Mouse (Mus musculus): Measurements from ENCODE around the gene Kcnd3. TPM values are rescaled to one million over a fixed set of nuclear protein-coding genes. Genes with fewer than 3 reads are reported as not detected.

Kcnd3 gene
- polyA plus RNA-seq, 1 experiment from 2014 or later: 0.99 TPM

GRCm38 (mm10) chr3:105648889-105649567 is 196.9 kb downstream of the Kcnd3 start:
- no peak for DNase-seq (ENCODE audit: low spot score)
- Histone ChIP-seq H3K4me3 (ENCODE audit: low read depth, low read length) (no peak overlapping the region), H3K36me3 (ENCODE audit: control insufficient read depth, insufficient read depth, low read length) (no peaks in the 10 kb centered on the region), H3K9me3 (ENCODE audit: control insufficient read depth, low read length) (no peaks in the 10 kb centered on the region), H3K27ac (ENCODE audit: low read depth, low read length) (no peak overlapping the region), H3K27me3 (ENCODE audit: control insufficient read depth, insufficient read depth, low read length) (no peaks in the 10 kb centered on the region), H3K4me1 (ENCODE audit: control insufficient read depth, insufficient read depth, low read length) (no peaks in the 10 kb centered on the region), H3K4me2 (ENCODE audit: low read depth) (no peak overlapping the region), H3K9ac (ENCODE audit: low read length) (no peak overlapping the region)
- 80% methylated on average over 8 of the region's 8 CpGs for WGBS
- no peak for ATAC-seq (ENCODE audit: insufficient read depth, low FRiP score, low TSS enrichment)

DNA sequence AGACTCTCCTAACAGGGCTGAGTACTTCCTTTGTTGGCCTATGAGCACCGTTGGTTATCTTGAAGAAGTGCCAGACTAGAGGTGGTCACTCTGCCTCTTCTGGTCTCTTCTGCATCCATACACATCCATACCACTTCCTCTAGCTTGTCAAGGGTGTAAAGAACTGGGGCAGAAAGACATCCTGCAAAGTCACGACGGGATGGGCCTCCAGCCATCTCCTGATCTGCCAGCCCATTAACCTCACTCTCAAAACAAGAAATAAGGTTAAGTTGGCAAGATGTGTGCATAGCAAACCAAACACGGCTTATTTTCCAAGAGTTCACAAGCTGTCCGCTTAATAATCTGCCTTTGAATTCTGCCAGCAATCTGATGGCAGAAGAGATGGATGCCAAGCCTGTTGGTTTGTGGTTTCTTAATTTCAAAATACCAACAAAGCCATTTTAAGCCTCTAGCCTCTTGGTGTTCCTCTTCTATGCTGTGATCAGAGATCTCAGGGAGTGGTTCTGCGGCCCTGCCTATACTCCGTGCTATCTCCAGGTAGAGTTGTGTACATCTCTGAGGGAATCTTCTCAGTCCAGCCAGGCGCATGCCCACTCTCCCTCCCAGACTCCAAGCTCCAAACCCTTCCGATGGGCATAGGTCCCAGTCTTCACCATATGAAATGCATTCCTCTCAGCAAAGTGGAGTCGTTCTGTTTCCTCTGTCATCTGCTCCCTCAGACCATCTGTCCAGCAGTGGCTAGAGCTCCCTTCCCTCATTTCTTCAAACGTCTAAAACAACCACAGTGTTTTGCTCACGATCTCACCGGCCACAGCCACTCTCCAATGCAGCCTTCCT is 201.6 kb downstream of the Kcnd3 start:
- H3K4me2 ChIP-seq (ENCODE audit: low read depth): no peak overlapping the region
- DNase-seq (ENCODE audit: low spot score) (no peak), ATAC-seq (ENCODE audit: insufficient read depth, low FRiP score, low TSS enrichment) (no peak)
- no peak overlapping the region for H3K27ac ChIP-seq (ENCODE audit: low read depth, low read length)
- H3K27me3 ChIP-seq (ENCODE audit: control insufficient read depth, insufficient read depth, low read length): no peaks in the 10 kb centered on the region
- no peaks in the 10 kb centered on the region for H3K4me1 ChIP-seq (ENCODE audit: control insufficient read depth, insufficient read depth, low read length)
- no peak overlapping the region for H3K9ac ChIP-seq (ENCODE audit: low read length)
- WGBS: 89% methylated on average over 13 of the region's 13 CpGs
- no peaks in the 10 kb centered on the region for H3K36me3 ChIP-seq (ENCODE audit: control insufficient read depth, insufficient read depth, low read length)
- H3K9me3 ChIP-seq (ENCODE audit: control insufficient read depth, low read length): no peaks in the 10 kb centered on the region
- H3K4me3 ChIP-seq (ENCODE audit: low read depth, low read length): no peak overlapping the region

DNA sequence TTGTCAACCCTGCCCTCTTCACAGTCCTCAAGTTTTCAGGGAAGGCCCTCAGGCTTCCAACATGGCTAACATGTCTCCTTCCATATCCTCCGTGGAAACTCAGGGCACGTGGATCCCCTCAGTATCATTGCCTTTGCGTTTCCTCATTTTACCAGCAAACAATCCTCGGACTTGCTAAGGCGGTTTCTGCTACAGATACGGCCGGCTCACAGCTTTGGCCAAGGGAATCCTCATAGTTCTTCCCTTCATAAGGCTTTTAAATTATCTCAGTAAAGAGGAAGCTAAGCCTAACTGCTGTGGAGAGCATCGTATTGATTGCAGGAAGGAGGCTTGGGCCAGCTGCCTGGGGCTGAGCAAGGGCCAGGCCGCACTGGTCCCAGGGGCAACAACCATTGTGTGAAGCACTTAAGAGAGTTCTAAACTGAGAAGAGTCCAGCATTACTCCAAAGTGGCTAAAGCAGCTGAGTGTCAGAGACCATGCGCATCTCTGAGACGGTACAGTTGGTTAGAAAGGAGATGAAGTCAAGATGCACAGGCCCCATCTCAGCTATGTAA is 203.0 kb downstream of the Kcnd3 start:
- H3K4me1 ChIP-seq (ENCODE audit: control insufficient read depth, insufficient read depth, low read length): no peaks in the 10 kb centered on the region
- no peak overlapping the region for H3K27ac ChIP-seq (ENCODE audit: low read depth, low read length)
- DNase-seq (ENCODE audit: low spot score) (no peak), ATAC-seq (ENCODE audit: insufficient read depth, low FRiP score, low TSS enrichment) (no peak)
- WGBS: 93% methylated on average over 11 of the region's 11 CpGs
- H3K9me3 ChIP-seq (ENCODE audit: control insufficient read depth, low read length): no peaks in the 10 kb centered on the region
- H3K9ac ChIP-seq (ENCODE audit: low read length): no peak overlapping the region
- H3K4me3 ChIP-seq (ENCODE audit: low read depth, low read length): no peak overlapping the region
- no peaks in the 10 kb centered on the region for H3K36me3 ChIP-seq (ENCODE audit: control insufficient read depth, insufficient read depth, low read length)
- H3K27me3 ChIP-seq (ENCODE audit: control insufficient read depth, insufficient read depth, low read length): no peaks in the 10 kb centered on the region
- no peak overlapping the region for H3K4me2 ChIP-seq (ENCODE audit: low read depth)

DNA sequence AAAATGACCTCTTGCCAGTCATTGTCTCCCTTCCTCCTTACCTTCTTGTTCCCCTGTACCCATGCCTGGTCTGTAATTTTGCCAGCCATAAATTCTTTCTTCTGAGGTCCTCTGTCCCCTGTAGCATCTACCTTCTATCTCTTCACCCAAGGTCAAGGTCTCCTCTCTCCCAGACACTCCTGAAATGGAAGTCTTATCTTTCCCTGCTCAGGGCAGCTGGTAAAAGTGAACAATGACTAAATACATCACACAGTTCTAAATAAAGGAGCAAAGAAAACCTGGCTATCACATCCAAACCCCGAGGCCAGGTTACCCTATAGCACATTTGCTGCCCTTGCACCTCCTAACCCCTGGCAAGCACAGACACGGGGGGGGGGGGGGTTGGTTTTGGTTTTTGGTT is 208.4 kb downstream of the Kcnd3 start:
- H3K4me1 ChIP-seq (ENCODE audit: control insufficient read depth, insufficient read depth, low read length): no peaks in the 10 kb centered on the region
- no peak overlapping the region for H3K4me2 ChIP-seq (ENCODE audit: low read depth)
- 53% methylated on average over 2 of the region's 2 CpGs for WGBS
- no peak overlapping the region for H3K9ac ChIP-seq (ENCODE audit: low read length)
- no peaks in the 10 kb centered on the region for H3K9me3 ChIP-seq (ENCODE audit: control insufficient read depth, low read length)
- no peak overlapping the region for H3K27ac ChIP-seq (ENCODE audit: low read depth, low read length)
- no peaks in the 10 kb centered on the region for H3K27me3 ChIP-seq (ENCODE audit: control insufficient read depth, insufficient read depth, low read length)
- DNase-seq (ENCODE audit: low spot score) (no peak), ATAC-seq (ENCODE audit: insufficient read depth, low FRiP score, low TSS enrichment) (no peak)
- no peak overlapping the region for H3K4me3 ChIP-seq (ENCODE audit: low read depth, low read length)
- H3K36me3 ChIP-seq (ENCODE audit: control insufficient read depth, insufficient read depth, low read length): no peaks in the 10 kb centered on the region

DNA sequence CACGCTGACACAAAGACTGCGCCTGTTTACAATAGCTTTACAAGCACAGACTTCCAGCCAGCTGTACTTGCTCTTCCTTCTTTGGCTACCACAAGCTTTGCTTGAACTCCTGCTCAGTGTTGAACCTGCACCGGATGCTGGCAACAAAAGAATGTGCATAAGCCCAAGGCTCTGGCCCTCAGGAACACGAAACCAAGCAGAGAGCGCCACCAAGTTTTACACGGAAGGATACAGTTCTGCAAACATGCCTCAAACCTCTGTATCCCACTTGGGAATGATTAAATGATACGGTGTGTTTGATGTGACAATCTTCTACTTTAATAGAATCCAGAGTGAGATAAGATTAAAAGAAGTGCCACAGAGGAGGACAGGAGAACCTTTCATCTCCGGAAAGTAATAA is 210.9 kb downstream of the Kcnd3 start:
- Histone ChIP-seq H3K4me1 (ENCODE audit: control insufficient read depth, insufficient read depth, low read length) (no peaks in the 10 kb centered on the region), H3K4me3 (ENCODE audit: low read depth, low read length) (no peak overlapping the region), H3K4me2 (ENCODE audit: low read depth) (no peak overlapping the region), H3K36me3 (ENCODE audit: control insufficient read depth, insufficient read depth, low read length) (no peaks in the 10 kb centered on the region), H3K27ac (ENCODE audit: low read depth, low read length) (no peak overlapping the region), H3K9ac (ENCODE audit: low read length) (no peak overlapping the region), H3K9me3 (ENCODE audit: control insufficient read depth, low read length) (no peaks in the 10 kb centered on the region), H3K27me3 (ENCODE audit: control insufficient read depth, insufficient read depth, low read length) (no peaks in the 10 kb centered on the region)
- DNase-seq (ENCODE audit: low spot score): no peak
- ATAC-seq (ENCODE audit: insufficient read depth, low FRiP score, low TSS enrichment): no peak
- 86% methylated on average over 8 of the region's 8 CpGs for WGBS

DNA sequence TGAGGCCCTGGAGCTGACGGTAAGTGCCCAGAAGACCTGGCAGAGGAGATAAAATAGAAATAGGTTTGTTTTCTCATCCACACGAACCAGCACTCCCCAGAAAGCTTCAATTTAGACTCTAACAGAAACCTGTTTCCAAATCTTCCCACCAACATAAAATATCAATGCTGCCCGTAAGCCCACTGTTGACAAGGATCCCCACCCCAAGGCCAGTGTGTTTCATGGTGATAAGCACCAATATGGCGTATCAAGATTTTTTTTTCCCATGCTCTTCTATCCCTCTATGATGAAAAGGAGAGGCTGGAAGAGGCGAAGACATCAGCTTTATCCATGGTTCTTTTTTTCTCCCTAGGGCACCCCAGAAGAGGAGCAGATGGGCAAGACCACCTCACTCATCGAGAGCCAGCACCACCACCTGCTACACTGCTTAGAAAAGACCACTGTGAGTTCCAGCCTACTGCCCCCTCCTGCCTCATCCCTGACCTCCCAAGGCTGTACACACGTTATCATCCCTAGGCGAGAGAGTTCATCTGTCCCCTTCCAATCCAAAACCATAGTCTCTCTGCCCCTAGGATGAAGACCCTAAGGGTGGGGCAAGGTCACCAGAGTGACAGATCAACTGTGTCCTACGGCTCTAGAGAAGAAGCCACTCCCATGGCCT is 213.1 kb downstream of the Kcnd3 start:
- Histone ChIP-seq H3K4me3 (ENCODE audit: low read depth, low read length) (no peak overlapping the region), H3K36me3 (ENCODE audit: control insufficient read depth, insufficient read depth, low read length) (no peaks in the 10 kb centered on the region), H3K4me1 (ENCODE audit: control insufficient read depth, insufficient read depth, low read length) (no peaks in the 10 kb centered on the region), H3K4me2 (ENCODE audit: low read depth) (no peak overlapping the region), H3K27ac (ENCODE audit: low read depth, low read length) (no peak overlapping the region), H3K9ac (ENCODE audit: low read length) (no peak overlapping the region), H3K9me3 (ENCODE audit: control insufficient read depth, low read length) (no peaks in the 10 kb centered on the region), H3K27me3 (ENCODE audit: control insufficient read depth, insufficient read depth, low read length) (no peaks in the 10 kb centered on the region)
- ATAC-seq (ENCODE audit: insufficient read depth, low FRiP score, low TSS enrichment) (no peak), DNase-seq (ENCODE audit: low spot score) (no peak)
- WGBS: 90% methylated on average over 9 of the region's 9 CpGs

DNA sequence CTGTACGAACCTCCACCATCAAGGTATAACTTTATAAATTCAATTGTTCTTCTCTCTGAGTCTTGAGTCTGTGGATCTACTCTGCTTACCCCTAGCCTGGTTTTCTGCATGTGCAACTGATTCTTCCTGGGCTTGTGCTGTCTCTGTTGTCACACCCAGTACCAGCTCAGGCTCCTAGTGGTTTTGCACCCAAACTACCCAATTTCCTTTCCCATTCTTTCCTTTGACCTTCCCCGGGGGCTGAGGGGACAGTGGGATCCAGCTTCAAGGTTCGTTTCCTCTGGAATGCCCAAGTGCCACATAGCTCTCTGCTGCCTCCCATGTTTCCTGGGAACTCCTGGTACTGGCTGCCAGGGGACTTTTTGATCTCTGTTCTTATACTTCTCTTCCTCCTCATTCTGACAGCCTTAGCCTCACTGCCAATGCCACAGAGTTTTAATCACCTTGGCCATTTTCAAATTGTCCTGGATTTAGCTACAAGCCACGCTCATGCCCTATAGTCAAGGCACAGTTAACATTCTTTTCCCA is 214.9 kb downstream of the Kcnd3 start:
- H3K36me3 ChIP-seq (ENCODE audit: control insufficient read depth, insufficient read depth, low read length): no peaks in the 10 kb centered on the region
- H3K27me3 ChIP-seq (ENCODE audit: control insufficient read depth, insufficient read depth, low read length): no peaks in the 10 kb centered on the region
- H3K27ac ChIP-seq (ENCODE audit: low read depth, low read length): no peak overlapping the region
- no peak overlapping the region for H3K4me3 ChIP-seq (ENCODE audit: low read depth, low read length)
- 71% methylated on average over 4 of the region's 4 CpGs for WGBS
- DNase-seq (ENCODE audit: low spot score) (no peak), ATAC-seq (ENCODE audit: insufficient read depth, low FRiP score, low TSS enrichment) (no peak)
- no peaks in the 10 kb centered on the region for H3K9me3 ChIP-seq (ENCODE audit: control insufficient read depth, low read length)
- H3K4me2 ChIP-seq (ENCODE audit: low read depth): no peak overlapping the region
- H3K4me1 ChIP-seq (ENCODE audit: control insufficient read depth, insufficient read depth, low read length): no peaks in the 10 kb centered on the region
- no peak overlapping the region for H3K9ac ChIP-seq (ENCODE audit: low read length)

GRCm38 (mm10) chr3:105668161-105668560 is 216.0 kb downstream of the Kcnd3 start:
- no peaks in the 10 kb centered on the region for H3K4me1 ChIP-seq (ENCODE audit: control insufficient read depth, insufficient read depth, low read length)
- DNase-seq (ENCODE audit: low spot score) (no peak), ATAC-seq (ENCODE audit: insufficient read depth, low FRiP score, low TSS enrichment) (no peak)
- no peaks in the 10 kb centered on the region for H3K36me3 ChIP-seq (ENCODE audit: control insufficient read depth, insufficient read depth, low read length)
- no peak overlapping the region for H3K4me2 ChIP-seq (ENCODE audit: low read depth)
- H3K9me3 ChIP-seq (ENCODE audit: control insufficient read depth, low read length): no peaks in the 10 kb centered on the region
- 53% methylated on average over 9 of the region's 9 CpGs for WGBS
- H3K27me3 ChIP-seq (ENCODE audit: control insufficient read depth, insufficient read depth, low read length): no peaks in the 10 kb centered on the region
- no peak overlapping the region for H3K9ac ChIP-seq (ENCODE audit: low read length)
- no peak overlapping the region for H3K4me3 ChIP-seq (ENCODE audit: low read depth, low read length)
- no peak overlapping the region for H3K27ac ChIP-seq (ENCODE audit: low read depth, low read length)
